Mouse (Mus musculus) heart, adult 8-10 months (tissue): ENCODE measurements around the gene Pilra. TPM values are rescaled to one million over a fixed set of nuclear protein-coding genes. Genes with fewer than 3 reads are reported as not detected.
"Not testable (repeated sequence)": the region's sequence is repeated elsewhere in the genome, so short reads cannot be mapped to it uniquely, and the experiment has no call there.

Experiments used
- DNase-seq: peaks from one replicate; pipeline ENCODE4 v3.0.0; 2022; ENCODE audit warnings: low spot score
- total RNA-seq, 4 experiments: library from RNA; stranded (reverse); gene quantifications; 2 replicates each; pipeline ENCODE4 v1.2.4; 2022

Pilra gene
- 1 to 10 TPM in 3 of 4 experiments, under 1 TPM in 1; 0.87 to 4.1 (median 2.1) TPM for total RNA-seq

DNA sequence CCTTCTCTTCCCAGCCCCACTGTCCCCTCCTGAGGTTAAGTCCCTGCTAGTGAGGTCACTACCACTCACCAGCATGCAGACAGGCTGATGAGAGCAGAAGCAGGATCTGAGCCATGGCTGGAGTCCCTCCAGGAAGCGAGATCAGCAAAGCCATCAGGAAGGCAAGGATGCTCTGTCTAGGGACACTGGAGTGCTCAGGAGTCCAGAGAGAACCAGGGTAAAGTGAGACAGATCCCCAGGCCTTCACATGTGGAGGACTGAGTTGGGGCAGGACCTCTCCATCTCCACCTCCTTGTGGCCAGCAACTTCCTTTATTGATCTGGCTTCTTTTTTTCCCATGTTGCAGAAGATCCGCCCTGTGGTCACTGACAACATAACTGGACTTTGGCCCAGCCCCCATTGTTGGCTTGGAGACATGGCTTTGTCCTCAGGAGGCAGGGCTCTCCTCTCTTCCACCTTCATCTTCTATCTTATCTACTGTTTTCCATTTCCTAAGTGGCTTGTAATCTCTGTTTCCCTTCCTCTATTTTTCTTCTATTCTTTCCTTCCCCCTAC is at the start of gene Pilra:
Pilra (minus strand) TSS at position 316 of the 555 bp plus-strand sequence.
- not testable (repeated sequence) for DNase-seq

DNA sequence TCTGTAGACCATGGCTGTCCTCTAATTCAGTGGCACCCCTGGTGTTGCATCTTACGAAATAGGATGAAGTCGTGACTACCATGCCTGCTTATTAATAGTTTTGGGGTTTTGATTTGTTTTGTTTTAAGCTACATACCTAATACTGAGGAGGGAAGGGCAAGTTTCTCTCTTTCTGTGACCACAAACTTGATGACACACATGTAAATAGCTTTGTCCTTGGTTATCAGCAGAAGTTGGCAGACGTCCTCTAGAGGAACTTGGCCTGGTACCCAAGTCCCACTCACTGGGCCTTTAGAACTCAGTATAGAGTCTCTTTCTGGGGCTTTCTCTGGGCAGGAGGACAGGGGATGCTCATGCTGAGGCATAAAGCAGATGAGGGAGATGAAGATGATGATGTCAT is 47.3 kb upstream of the Pilra start:
- no peak for DNase-seq

DNA sequence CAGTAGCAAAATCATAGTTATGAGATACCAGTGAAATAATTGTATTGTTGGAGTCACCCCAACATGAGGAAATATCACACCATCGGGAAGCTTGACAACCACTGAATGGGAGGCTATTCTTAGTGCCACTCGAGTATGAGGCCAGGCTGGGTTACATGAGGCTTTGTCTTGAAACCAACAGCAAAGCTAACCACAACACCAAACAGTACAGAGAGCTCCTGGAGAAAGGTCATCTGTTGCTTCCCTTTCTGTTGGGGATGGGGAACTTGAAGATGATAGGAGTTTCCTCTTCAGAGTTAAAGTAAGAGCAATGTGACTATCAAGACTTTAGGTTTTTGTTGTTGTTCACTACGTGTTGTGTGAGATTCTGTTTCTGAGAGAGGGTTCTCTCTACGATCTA is 46.8 kb upstream of the Pilra start:
- DNase-seq, result no peak

DNA sequence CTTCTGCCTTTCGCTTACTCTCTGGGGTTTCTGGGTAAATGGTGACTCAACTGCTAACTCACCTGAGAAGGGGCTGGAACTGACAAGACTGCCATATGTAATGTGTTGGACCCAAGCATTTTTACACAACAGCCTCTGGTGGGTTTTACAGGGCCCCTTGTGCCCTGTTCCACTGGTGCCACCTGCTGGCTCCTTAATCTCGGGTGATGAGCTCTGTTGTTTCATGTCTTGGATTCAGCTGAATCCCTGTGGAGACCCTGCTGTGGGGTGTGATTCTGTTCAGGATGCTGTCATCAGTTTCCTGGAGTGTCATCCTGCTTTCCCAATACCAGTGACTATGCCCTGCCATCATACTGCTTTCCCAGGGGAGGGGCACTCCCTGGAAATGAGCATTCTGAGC is 41.8 kb upstream of the Pilra start:
- no peak for DNase-seq

DNA sequence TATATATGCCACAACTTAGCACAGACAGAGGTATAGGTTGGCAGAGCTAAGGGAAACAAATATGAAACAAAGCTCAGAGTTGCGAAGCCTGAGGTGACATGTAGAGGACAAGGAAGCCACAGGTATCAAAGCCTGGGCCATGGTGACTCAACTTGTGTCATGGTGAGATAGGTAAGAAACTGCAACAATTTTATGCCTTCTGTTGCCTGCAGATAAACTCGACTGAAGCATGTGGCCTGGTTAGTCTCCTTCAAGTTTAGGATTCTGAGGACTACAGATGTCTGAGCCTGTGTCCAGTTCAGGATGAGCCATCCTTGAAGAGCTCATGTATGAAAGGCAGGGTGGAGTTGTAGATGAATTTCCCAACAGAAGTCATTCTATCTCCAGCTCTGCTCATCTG is 39.0 kb upstream of the Pilra start:
- no peak for DNase-seq

DNA sequence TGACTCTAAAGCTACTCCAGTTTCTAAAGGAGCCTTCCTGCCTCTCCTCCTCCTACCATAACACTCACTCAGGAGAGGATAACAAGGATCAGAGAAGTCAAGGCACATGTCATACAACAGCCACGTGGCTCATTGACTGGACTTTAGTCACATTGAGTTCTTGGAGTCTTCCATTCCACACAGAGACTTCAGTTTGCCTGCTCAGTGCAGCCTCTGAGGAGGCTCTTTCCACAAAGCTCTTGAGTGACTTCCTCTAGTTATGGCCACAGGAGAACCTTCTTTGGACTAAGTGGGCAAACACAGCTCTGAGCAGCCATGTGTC is 36.3 kb upstream of the Pilra start:
- DNase-seq, result not testable (repeated sequence)

DNA sequence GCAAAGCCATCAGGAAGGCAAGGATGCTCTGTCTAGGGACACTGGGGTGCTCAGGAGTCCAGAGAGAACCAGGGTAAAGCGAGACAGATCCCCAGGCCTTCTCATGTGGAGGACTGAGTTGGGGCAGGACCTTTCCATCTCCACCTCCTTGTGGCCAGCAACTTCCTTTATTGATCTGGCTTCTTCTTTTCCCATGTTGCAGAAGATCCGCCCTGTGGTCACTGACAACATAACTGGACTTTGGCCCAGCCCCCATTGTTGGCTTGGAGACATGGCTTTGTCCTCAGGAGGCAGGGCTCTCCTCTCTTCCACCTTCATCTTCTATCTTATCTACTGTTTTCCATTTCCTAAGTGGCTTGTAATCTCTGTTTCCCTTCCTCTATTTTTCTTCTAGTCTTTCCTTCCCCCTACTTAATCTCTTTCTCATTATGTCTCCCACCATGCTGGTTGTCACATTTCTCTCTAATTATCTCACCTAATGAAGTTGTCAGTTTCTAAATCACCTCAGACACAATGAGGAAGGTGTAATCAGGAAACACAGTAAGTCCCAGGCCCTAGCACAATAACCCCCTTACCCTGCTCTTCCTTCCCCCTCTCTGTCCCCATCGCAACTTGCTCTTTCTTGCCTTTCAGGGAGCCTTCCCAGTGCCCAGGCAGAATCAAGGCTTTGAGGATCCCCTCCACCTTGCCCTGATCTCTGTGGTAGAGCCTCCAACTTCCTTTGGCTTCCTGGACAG is 35.7 kb upstream of the Pilra start, which contains the start of gene Pilrb2:
Pilrb2 (minus strand) TSS at position 172 of the 737 bp plus-strand sequence.
- not testable (repeated sequence) for DNase-seq

DNA sequence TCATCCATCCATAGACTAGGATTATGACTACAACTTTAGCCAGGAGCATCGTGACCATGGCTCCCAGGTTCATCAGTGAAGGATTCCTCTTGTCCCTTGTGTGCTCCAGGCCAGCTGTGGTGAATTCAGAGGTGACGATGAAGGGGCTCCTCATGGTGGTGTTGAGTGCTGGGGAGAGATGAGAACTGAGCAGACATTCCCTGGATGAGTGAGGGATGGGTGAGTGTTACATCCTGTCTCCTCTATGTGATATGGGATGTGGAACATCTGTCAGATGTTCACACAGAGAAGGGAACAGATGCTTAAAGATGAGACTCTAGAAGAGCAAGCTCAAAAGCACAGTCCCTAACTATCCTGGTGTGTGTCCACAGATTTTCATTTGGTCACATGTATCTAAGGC is 32.5 kb upstream of the Pilra start:
- DNase-seq, result not testable (repeated sequence)

DNA sequence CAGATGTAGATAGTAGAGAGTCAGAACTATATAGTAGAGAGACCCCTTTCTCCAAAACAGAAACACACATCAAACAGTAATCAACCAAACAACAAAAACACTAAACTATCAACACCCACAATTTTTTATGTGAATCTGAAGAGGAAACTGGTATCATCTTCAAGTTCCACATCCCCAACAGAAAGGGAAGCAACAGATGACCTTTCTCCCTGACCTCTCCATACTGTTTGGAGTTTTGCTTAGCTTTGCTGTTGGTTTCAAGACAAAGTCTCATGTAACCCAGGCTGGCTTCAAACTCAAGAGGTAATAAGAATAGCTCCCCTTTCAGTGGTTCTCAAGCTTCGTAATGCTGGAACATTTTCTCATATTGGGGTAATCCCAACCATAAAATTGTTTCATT is 27.9 kb upstream of the Pilra start:
- not testable (repeated sequence) for DNase-seq

DNA sequence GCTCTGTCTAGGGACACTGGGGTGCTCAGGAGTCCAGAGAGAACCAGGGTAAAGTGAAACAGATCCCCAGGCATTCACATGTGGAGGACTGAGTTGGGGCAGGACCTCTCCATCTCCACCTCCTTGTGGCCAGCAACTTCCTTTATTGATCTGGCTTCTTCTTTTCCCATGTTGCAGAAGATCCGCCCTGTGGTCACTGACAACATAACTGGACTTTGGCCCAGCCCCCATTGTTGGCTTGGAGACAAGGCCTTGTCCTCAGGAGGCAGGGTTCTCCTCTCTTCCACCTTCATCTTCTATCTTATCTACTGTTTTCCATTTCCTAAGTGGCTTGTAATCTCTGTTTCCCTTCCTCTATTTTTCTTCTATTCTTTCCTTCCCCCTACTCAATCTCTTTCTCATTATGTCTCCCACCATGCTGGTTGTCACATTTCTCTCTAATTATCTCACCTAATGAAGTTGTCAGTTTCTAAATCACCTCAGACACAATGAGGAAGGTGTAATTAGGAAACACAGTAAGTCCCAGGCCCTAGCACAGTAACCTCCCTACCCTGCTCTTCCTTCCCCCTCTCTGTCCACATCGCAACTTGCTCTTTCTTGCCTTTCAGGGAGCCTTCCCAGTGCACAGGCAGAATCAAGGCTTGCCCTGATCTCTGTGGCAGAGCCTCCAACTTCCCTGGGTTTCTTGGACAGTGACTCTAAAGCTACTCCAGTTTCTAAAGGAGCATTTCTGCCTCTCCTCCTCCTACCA is 22.1 kb upstream of the Pilra start, which contains the start of gene Pilrb1:
Pilrb1 (minus strand) TSS at position 147 of the 751 bp plus-strand sequence.
- DNase-seq, result not testable (repeated sequence)

DNA sequence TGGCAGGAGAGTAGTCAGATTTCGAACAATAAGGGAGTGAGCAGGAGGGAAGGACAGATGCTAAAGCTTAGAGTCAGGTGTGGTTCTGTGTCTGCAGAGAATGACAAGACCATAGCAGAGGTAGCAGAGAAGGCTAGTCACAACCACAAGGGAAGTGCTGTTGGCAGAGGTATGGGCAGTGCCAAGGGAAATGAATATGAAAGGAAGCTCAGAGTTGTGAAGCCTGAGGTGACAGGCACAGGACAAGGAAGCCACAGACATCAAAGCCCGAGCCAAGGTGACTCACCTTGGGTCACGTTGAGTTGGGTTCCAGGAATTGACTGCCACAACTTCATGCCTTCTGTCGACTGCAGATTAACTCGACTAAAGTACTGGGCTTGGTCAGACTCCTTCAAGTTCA is 20.8 kb upstream of the Pilra start:
- not testable (repeated sequence) for DNase-seq

DNA sequence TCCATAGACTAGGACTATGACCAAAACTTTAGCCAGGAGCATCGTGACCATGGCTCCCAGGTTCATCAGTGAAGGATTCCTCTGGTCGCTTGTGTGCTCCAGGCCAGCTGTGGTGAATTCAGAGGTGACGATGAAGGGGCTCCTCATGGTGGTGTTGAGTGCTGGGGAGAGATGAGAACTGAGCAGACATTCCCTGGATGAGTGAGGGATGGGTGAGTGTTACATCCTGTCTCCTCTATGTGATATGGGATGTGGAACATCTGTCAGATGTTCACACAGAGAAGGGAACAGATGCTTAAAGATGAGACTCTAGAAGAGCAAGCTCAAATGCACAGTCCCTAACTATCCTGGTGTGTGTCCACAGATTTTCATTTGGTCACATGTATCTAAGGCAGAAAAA is 18.8 kb upstream of the Pilra start:
- not testable (repeated sequence) for DNase-seq

DNA sequence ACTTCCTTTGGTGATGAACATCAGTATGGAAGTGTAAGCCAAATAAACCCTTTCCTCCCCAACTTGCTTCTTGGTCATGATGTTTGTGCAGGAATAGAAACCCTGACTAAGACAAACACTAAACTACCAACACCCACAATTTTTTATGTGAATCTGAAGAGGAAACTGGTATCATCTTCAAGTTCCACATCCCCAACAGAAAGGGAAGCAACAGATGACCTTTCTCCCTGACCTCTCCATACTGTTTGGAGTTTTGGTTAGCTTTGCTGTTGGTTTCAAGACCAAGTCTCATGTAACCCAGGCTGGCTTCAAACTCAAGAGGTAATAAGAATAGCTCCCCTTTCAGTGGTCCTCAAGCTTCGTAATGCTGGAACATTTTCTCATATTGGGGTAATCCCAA is 14.2 kb upstream of the Pilra start:
- DNase-seq, result not testable (repeated sequence)

DNA sequence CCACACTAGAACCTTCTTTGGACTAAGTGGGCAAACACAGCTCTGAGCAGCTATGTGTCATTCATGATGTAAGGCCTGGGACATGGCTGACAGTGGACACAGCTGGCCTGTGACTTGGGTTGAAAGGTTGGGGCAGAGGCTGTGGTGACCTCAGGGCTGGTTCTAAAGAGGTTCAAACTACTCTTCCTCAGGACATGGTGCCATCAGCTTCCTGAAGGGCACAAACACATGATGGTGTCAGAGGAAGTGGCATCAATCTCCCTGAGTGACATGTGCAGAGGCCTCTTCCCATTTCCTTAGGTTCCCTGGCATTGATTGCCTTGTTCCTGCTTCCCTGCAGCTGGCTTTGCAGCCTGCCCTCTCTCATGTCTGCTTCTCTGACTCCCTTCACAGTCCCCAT is 1.0 kb upstream of the Pilra start:
- DNase-seq, result not testable (repeated sequence)

DNA sequence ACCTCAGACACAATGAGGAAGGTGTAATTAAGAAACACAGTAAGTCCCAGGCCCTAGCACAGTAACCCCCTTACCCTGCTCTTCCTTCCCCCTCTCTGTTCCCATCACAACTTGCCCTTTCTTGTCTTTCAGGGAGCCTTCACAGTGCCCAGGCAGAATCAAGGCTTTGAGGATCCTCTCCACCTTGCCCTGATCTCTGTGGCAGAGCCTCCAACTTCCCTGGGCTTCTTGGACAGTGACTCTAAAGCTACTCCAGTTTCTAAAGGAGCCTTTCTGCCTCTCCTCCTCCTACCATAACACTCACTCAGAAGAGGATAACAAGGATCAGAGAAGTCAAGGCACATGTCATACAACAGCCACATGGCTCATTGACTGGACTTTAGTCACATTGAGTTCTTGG is 530 bp upstream of the Pilra start:
- DNase-seq, result no peak

DNA sequence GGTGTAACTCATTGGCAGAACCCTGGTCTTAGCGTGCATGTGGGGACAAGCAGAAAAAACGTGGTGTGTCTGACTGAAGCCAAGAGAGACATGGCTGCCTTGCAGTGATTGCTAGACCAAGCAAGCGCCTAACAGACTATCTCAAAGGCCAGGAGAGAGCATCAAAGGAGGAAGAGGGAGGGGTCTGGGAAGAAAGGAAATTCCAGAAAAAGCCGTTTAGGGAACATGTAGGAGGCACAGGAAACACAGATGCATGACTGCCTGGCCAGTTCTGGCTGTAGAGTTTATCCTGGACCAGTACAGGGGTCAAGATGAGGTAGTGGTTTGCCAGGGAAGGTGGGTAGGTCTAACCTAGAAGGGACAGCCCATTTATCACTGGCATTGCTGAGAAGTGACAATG is 2.6 kb downstream of the Pilra start:
- no peak for DNase-seq

DNA sequence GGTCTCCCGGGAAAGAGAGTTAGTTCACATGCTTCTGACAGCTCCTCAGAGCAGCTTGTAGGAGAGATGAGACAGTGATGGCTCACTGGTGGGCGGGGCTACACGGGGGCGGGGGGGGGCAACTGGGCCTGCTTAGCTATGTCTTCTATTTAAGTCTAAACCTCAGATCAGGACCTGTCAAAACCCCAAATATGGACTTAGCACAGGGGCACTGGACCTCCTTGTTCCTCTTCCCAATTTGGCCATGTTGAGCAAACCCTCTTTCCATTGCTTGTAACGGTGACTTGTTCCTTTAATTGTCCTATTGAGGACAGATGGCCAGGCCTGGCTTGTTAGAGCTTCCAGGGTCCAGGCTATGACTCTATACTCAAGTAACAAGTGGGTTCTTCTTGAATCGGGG is 4.6 kb downstream of the Pilra start:
- no peak for DNase-seq

DNA sequence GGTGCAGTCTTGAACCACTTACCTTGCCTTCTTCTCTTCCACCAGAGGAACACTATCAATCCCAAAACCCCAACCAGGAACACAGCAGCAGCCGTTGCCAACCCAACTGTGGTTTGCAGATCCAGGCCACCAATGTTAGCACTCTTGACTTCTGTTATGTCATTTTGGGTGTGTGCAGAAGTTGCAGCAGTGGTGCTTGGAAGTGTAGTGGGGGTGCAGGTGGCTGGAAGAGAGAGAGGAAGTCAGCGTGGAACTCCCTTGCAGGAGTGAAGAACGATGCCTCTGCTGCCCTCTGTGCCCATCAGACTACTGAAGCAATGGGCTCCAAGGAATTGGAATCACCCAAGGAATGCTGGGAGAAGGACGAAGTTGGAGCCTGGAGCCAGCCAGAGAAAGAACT is 5.0 kb downstream of the Pilra start:
- DNase-seq, result no peak

DNA sequence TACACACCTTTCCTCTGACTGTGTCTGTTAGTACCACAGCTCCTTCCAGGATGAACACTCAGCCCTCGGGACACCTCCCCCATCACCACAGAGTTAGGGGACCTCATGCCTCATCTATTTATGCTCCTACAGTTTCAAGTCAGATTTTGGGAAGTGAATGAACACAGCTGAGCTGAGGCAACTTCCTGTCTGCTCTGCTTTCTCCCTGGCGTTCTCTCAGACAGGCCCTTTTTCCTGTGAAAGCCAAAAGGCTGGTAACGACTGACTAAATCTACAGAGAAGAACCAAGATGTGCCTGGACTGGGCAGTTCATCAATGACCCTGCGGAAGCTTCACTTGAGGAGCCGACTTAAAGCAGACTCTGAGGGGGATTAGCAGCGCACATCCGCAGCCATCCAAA is 5.8 kb downstream of the Pilra start:
- DNase-seq, result no peak

DNA sequence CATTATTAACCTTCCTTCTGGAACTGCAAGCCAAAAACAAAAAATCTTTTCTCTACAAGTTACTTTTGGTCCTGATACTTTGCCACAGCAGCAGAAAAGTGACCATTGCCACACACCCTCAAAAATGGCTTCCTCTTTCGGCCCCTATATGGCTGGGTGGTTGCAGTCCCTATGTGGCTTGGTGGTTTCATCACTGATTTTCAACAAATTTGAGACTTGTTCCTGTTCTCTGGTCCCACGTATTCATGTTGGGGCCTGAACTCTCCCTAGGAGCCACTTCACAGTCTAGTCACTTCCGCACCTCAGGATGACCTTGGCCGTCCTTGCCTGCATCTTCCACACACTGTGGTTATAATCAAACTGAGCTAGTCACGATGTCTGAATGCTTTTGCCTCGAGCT is 7.4 kb downstream of the Pilra start:
- DNase-seq, result no peak

DNA sequence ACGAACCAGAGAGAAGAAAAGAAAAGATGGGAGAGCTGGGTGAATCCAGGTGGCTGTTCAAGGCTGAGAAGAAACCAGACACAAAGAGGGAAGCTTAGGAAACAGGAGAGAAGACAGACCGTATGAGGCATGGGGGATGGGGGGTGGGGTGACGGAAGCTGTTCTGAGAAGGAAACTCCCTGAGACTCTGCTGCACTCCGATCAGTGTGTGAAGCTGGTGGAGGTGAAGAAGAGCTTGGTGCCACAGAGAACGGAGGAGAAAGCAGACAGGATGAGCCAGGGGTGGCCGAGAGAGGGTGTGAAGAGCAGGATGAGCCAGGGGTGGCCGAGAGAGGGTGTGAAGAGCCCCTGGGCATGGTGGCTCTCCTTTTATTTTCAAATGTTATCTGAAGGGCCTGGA is 9.7 kb downstream of the Pilra start:
- no peak for DNase-seq

DNA sequence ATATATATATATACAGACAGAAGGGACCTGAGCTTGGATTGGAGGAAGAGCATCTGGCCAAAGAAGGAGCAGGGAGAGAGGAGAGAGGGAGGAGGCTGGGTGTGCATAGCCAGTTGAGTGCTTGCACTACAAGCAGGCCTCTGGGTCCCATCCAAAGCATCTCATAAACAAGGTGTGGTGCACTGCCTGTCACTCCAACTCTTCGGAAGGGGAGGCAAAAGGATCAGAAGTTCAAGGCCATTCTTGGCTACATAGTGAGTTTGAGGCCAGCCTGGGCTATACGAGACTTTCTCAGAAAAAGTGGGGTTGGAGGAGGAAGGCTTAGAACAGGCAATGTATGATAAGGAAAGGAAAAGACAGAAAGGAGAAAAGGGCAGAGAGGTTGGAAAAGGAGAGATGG is 10.1 kb downstream of the Pilra start:
- no peak for DNase-seq

DNA sequence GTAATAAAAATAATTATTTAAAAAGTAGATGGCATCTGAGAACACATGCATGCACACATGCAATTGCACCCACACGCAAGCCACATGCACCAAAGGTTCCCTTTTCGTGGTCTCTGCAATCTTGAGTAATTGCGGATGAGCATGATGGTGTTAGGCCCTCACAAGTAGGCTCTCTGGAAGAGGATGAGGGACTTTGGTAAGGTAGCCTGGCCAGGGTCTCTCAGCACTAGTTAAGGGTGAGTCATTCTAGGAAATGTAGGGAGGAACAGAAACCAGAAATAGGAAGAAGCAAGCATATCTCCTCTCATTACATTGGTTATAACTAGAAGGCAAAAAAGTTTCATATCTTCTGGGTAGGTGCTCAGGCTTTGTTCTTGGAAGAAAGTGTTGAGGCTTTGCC is 11.1 kb downstream of the Pilra start:
- DNase-seq, result no peak
